Mouse (Mus musculus) stomach, embryonic 15.5 days (tissue): ENCODE data around the gene Kif1b. TPM values are rescaled to one million over a fixed set of nuclear protein-coding genes. Genes with fewer than 3 reads are reported as not detected.

Experiments used
- ATAC-seq: fragments of 200-750 bp; cut with Nextera tagmentation; 2 replicates; pipeline ENCODE4 v1.8.0; 2017; ENCODE audit warnings: low read depth, moderate number of reproducible peaks, moderate TSS enrichment; ENCODE audit not compliant: insufficient read depth, low FRiP score
- H3K27ac ChIP-seq: fragments of 300-500 bp; sonication (generic); 2 replicates; pipeline ENCODE4 v1.5.1; 2015; ENCODE audit warnings: mild to moderate bottlenecking, inconsistent platforms
- H3K27me3 ChIP-seq: fragments of 300-500 bp; sonication (generic); replicated peaks from 2 replicates; pipeline ENCODE4 v1.6.1; 2015; ENCODE audit warnings: inconsistent platforms
- H3K36me3 ChIP-seq: fragments of 300-500 bp; sonication (generic); 2 replicates; pipeline ENCODE4 v1.6.1; 2015; ENCODE audit warnings: inconsistent platforms
- H3K4me1 ChIP-seq: fragments of 300-500 bp; sonication (generic); 2 replicates; pipeline ENCODE4 v1.6.1; 2015; ENCODE audit warnings: inconsistent platforms
- H3K4me2 ChIP-seq: fragments of 300-500 bp; sonication (generic); 2 replicates; pipeline ENCODE4 v1.6.1; 2015; ENCODE audit warnings: mild to moderate bottlenecking, inconsistent platforms
- H3K4me3 ChIP-seq: fragments of 300-500 bp; sonication (generic); replicated peaks from 2 replicates; pipeline ENCODE4 v1.5.1; 2015; ENCODE audit warnings: inconsistent platforms
- H3K9ac ChIP-seq: fragments of 300-500 bp; sonication (generic); 2 replicates; pipeline ENCODE4 v1.6.1; 2015; ENCODE audit warnings: inconsistent platforms
- H3K9me3 ChIP-seq: fragments of 300-500 bp; sonication (generic); 2 replicates; pipeline ENCODE4 v1.6.1; 2016; ENCODE audit warnings: inconsistent platforms
- WGBS: fragments of 180-500 bp; shearing (Covaris S2); methylation state at CpG from one replicate; pipeline ENCODE4 v1.1.7; 2015; 5-methylcytosine and 5-hydroxymethylcytosine counted together
- polyA plus RNA-seq: library from polyadenylated mRNA; unstranded; fragments of >200 nt; fragmentation: Nextera tagmentation; extraction: Ambion mirVana; gene quantifications from 2 replicates; pipeline ENCODE4 v1.2.1, GENCODE M21; 2015

The Kif1b gene
- polyA plus RNA-seq, 1 experiment from 2014 or later = 39.3 TPM

DNA sequence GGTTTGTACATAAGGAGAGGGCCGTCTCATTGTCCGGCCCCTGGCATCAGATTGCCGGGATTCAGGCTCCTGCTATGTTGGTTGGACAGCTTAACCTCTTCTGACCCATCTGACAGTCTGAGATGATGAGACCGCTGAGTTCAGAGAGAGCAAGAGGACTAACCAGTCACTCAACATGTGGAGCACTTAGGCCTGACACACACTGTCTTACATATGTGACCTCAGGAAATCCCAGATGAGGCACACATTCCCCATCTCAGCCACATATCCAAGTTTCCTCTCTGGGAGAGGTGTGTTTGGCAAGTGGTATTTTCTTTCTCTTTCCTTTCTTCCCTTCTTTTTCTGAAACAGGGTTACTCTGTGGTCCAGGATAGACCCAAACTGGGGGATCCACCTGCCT lies 162.3 kb downstream of the Kif1b start:
- peaks cover 10% of the 10 kb centered on the region; the same call in 1 of the 2 replicates for H3K4me1 ChIP-seq
- no peaks in the 10 kb centered on the region for H3K9me3 ChIP-seq
- H3K27ac ChIP-seq = no peak overlapping the region
- H3K4me2 ChIP-seq = no peak overlapping the region
- no peak overlapping the region for H3K4me3 ChIP-seq
- H3K36me3 ChIP-seq = peaks cover 2% of the 10 kb centered on the region; the same call in 1 of the 2 replicates
- ATAC-seq = no peak
- WGBS = 72% methylated on average over 4 of the region's 4 CpGs
- no peaks in the 10 kb centered on the region for H3K27me3 ChIP-seq
- no peak overlapping the region for H3K9ac ChIP-seq

DNA sequence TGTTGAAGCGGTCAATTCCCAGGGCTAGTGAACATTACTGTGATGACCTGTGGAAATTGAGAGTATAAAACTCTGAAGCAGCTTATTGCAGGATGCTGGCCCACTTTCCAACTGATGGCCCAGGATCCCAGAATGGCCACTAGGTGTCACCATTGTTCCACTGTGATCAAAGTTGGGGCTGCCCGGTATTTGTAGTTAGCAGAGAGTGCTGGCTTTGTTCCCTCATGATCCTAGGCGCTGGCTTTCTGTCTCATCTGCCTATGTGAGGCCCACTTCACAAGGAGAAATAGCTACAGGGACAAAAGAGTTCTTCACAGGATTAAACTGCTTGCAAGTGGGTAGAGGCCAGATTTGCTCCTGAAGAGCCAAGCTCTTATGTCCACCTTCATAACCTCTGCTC lies 163.0 kb downstream of the Kif1b start:
- no peak overlapping the region for H3K4me2 ChIP-seq
- H3K9ac ChIP-seq = no peak overlapping the region
- peaks cover 10% of the 10 kb centered on the region; the same call in 1 of the 2 replicates for H3K4me1 ChIP-seq
- H3K27ac ChIP-seq = no peak overlapping the region
- peak; percentile 33; the same call in 1 of the 2 replicates for ATAC-seq
- H3K9me3 ChIP-seq = no peaks in the 10 kb centered on the region
- H3K4me3 ChIP-seq = no peak overlapping the region
- H3K27me3 ChIP-seq = no peaks in the 10 kb centered on the region
- H3K36me3 ChIP-seq = no peaks in the 10 kb centered on the region
- whole genome bisulfite sequencing = 3% methylated on average over 3 of the region's 3 CpGs

DNA sequence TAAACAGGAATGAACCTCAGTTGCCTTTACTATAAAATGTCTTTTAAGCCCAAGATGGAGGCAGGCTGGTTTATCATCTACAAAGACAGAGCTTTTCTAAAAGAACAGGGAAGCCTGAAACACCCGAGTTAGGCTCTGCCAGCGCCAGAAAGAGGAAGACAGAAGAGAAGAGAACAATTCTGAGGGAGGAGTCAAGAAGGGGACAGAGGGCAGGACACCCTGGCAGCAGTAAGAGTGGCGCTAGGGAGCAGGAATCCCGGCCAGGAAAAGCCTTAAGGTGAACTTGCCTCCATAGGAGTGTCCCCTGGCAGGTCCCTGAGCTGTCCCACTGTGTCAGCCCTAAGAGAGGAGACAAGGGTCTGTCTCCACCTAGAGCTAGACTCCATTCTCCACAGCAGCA lies 163.9 kb downstream of the Kif1b start:
- Histone ChIP-seq H3K9me3 (no peaks in the 10 kb centered on the region), H3K4me1 (peaks cover 10% of the 10 kb centered on the region; the same call in 1 of the 2 replicates), H3K27me3 (no peaks in the 10 kb centered on the region), H3K4me3 (no peak overlapping the region), H3K27ac (no peak overlapping the region), H3K9ac (no peak overlapping the region), H3K36me3 (no peaks in the 10 kb centered on the region), H3K4me2 (no peak overlapping the region)
- WGBS = 20% methylated on average over 4 of the region's 4 CpGs
- ATAC-seq = no peak

DNA sequence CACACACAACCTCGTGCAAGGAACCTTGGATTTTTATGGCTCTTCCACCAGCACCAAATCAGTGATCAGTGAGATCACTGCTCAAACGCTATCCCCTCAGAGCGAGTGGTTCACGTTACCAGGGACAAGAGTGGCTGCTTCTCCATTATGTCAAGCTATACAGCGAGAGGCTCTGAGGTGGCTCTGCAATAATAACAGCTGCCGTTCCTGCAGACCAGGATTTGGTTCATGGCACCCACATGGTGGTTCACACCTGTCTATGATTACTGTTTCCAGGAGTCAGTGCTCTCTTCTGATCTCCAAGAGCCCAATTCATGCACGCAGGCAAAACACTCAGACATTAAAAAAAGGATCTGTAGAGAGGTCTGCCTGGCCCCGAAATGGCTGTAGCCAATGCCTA lies 169.0 kb downstream of the Kif1b start:
- no peak overlapping the region for H3K9ac ChIP-seq
- no peak overlapping the region for H3K4me2 ChIP-seq
- H3K4me1 ChIP-seq = peaks cover 6% of the 10 kb centered on the region
- H3K9me3 ChIP-seq = no peaks in the 10 kb centered on the region
- WGBS = 77% methylated on average over 8 of the region's 8 CpGs
- H3K36me3 ChIP-seq = no peaks in the 10 kb centered on the region
- no peak overlapping the region for H3K27ac ChIP-seq
- H3K27me3 ChIP-seq = no peaks in the 10 kb centered on the region
- no peak overlapping the region for H3K4me3 ChIP-seq
- no peak for ATAC-seq

DNA sequence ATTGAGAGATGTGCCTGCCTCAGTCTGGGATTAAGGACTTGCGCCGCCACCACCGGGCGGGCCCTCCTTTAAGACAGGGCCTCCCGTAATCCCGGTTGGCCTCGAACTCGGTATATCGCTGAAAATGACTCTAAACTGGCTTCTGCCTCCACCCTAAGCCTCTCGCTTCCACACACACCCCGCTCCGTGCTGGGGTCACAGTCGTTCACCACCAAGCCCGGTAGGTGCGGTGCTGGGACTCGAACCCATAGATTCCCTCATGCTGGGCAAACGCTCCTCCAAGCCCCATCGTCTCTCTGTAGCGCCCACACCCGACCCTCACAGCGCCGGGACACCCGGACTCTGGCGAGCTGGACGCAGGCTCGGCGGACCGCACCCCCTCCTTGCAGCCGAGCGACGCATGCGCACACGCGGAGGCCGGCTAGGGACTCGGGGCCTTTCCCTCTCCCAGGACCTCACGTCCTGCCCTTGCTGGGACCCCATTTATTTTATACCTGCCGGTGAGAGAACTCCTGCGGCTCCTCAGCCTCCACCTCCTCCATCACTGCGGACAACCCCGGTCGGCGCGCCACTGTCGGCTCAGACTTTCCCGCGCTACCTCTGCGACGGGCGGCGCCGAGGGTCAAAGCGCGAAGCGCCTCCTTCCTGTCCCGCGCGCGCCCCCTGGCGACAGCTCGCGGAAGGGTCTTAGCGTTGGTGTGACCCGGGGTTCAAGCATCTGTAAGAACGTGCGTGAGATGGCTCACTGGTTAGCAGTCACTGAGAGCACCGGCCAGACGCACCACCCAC lies 170.3 kb downstream of the Kif1b start, which contains the start of gene Cenps:
Cenps (minus strand) TSS at position 648 of the 789 bp plus-strand sequence.
- no peaks in the 10 kb centered on the region for H3K9me3 ChIP-seq
- H3K9ac ChIP-seq = peak within 1 kb of the TSS; percentile 59; the same call in 1 of the 2 replicates
- H3K36me3 ChIP-seq = no peaks in the 10 kb centered on the region
- H3K27me3 ChIP-seq = no peaks in the 10 kb centered on the region
- peaks cover 8% of the 10 kb centered on the region for H3K4me1 ChIP-seq
- H3K27ac ChIP-seq = peak within 1 kb of the TSS; percentile 93
- WGBS = under 1% methylated on average over 68 of the region's 68 CpGs
- ATAC-seq = peak; percentile 92
- H3K4me3 ChIP-seq = peak within 1 kb of the TSS; percentile 61
- peak within 1 kb of the TSS; percentile 57 for H3K4me2 ChIP-seq

DNA sequence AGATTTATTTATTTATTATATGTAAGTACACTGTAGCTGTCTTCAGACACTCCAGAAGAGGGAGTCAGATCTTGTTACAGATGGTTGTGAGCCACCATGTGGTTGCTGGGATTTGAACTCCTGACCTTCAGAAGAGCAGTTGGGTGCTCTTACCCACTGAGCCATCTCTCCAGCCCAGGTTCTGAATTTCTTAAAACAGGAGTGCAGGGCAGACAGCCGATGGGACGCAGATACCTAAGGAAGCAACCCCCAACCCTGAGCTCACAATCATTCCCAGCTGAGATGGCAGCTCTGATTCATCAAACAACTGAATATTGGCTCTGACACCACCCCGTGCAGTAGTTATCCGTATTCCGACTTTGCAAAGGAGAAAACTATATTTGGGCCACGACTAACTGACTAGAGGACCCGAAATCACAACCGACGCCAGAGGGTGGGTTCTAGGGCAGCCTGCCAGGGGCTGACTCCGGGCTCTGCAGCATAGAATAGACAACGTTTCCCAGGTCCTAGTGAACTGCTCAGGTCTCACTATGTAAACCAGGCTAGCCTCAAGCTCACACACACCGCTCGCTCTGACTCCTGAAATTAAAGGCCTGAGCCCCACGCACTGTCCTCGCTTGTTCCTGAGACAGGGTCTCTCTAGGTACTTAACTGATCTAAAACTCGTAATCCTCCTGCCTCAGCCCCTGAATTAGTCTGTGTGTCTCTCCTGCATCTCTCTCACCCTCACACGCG lies 171.2 kb downstream of the Kif1b start:
- Histone ChIP-seq H3K4me3 (peak overlapping the region; percentile 61), H3K9ac (peak overlapping the region; percentile 59; the same call in 1 of the 2 replicates), H3K4me1 (peaks cover 8% of the 10 kb centered on the region), H3K9me3 (no peaks in the 10 kb centered on the region), H3K27ac (no peak overlapping the region; the same call in 1 of the 2 replicates), H3K36me3 (no peaks in the 10 kb centered on the region), H3K4me2 (peak overlapping the region; percentile 57), H3K27me3 (no peaks in the 10 kb centered on the region)
- no peak for ATAC-seq
- WGBS = 58% methylated on average over 18 of the region's 18 CpGs

DNA sequence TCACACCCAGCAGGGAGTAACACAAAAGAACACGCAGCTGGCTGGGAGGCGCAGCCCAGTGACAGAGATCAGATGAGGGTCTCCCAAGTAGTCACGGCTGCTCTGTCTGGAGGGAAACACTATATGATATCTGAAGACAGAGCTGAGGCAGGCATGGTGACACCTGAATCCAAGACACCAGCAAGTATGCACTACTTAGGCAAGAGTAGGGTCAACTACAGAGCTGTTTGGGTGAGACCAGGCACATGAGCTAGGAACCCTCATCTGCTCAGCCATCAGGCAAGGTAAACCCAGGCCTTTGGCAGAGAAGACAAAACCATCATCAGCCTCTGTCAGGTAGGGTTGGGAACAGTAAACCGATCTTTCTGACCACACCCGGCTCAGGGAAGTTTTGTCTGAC lies 174.1 kb downstream of the Kif1b start:
- Histone ChIP-seq H3K9ac (no peak overlapping the region), H3K4me3 (no peak overlapping the region), H3K36me3 (no peaks in the 10 kb centered on the region), H3K27me3 (no peaks in the 10 kb centered on the region), H3K9me3 (no peaks in the 10 kb centered on the region), H3K27ac (no peak overlapping the region), H3K4me1 (peaks cover 8% of the 10 kb centered on the region), H3K4me2 (no peak overlapping the region)
- ATAC-seq = no peak
- 79% methylated on average over 5 of the region's 5 CpGs for WGBS

DNA sequence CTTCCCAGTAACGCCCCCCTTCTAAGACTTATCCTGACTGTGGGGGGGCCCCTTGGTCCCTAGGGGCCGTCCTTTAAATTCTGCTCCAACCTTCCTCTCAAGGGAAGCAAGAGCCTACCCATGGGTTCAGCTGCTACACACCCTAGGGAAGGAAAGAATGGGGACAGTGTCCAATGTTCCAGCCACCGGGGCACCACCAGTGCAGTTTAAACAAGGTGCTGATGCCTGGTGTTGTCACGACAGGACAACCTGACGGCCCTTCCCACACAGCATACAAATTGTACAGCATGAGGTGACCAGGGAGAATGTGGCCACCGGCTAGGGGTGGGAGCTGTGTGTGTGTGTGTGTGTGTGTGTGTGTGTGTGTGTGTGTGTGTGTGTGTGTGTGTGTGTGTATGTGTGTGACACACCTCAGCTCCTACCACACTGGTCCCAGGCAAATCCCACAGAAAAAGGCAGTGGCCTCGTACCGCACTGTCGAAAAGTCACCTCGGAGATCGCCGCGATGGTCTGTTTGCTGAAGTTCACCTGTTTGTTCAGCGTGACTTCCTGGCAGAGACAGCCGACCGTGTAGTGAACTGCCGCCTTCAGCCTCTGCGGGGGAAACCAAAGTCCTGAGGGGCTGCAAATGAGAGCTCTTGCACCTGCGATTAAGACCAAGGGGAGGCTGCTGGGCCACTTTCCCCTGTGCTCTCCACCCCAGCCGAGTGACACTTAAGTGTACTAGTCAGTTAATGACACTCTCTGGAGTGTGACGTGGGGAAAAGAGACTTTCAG lies 175.5 kb downstream of the Kif1b start:
- Histone ChIP-seq H3K27me3 (no peaks in the 10 kb centered on the region), H3K36me3 (no peaks in the 10 kb centered on the region), H3K4me2 (no peak overlapping the region; the same call in 1 of the 2 replicates), H3K4me3 (no peak overlapping the region), H3K27ac (no peak overlapping the region), H3K4me1 (peaks cover 8% of the 10 kb centered on the region), H3K9ac (no peak overlapping the region), H3K9me3 (no peaks in the 10 kb centered on the region)
- no peak for ATAC-seq
- 66% methylated on average over 21 of the region's 21 CpGs for WGBS

DNA sequence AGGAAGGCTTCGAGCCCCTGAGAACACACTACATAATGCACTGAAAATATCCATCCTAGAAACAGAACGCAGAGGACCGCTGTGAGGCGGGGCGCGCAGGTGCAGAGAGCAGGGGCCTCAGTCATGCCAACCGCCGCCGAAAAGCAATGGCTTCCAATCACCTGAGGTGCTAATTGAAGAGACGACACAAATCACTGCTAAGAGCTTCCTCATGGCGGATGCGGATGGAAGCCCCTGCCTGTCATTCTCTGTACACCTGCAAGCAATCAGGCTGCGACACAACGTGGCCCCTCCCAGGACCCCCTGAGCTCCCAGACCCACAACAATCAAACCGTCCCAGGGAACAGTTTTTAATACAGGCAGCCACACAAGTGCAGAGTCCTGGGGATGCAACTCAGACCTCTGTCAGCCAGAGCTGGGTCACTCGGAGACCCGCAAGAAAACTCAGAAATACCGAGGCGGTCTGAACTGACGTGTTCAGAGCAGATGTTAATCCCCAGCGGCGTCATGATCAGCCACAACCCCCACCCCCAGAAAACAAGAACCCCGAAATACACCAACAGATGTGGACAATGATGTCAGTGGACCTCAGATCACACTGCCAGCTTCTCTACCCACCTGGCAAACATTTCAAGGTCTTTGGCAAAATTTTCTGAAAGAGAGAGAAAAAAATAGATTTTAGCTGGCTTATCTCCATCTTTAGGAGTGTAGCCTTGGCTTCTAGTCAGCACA lies 176.3 kb downstream of the Kif1b start:
- Histone ChIP-seq H3K27me3 (no peaks in the 10 kb centered on the region), H3K4me2 (no peak overlapping the region), H3K9me3 (no peaks in the 10 kb centered on the region), H3K36me3 (no peaks in the 10 kb centered on the region), H3K4me1 (peaks cover 6% of the 10 kb centered on the region), H3K9ac (no peak overlapping the region), H3K4me3 (no peak overlapping the region), H3K27ac (no peak overlapping the region)
- WGBS = 87% methylated on average over 23 of the region's 23 CpGs
- ATAC-seq = no peak

DNA sequence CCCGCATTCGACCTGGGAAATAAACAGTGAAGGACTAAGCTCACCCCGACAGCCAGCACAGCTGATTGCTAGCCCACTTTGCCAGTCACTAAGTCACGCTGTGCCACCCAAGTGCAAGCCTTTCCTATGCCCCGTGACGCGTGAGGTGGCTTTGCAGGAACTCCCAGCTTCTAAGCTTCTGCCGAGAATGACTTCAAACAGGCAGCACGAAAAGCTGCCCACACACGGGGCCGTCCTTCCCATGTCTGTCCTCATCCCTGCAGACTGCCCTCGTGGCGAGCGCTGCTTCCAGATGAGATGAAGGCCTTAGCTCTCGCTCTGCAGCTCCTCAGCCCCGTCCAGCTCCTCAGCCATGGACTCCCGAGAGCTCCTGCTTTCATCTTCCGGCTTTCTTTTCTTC lies 179.0 kb downstream of the Kif1b start:
- no peak overlapping the region for H3K4me3 ChIP-seq
- no peaks in the 10 kb centered on the region for H3K36me3 ChIP-seq
- H3K9me3 ChIP-seq = no peaks in the 10 kb centered on the region
- no peak overlapping the region for H3K4me2 ChIP-seq
- H3K9ac ChIP-seq = no peak overlapping the region
- no peaks in the 10 kb centered on the region for H3K27me3 ChIP-seq
- no peak for ATAC-seq
- peaks cover 7% of the 10 kb centered on the region for H3K4me1 ChIP-seq
- WGBS = 70% methylated on average over 18 of the region's 18 CpGs
- H3K27ac ChIP-seq = no peak overlapping the region

DNA sequence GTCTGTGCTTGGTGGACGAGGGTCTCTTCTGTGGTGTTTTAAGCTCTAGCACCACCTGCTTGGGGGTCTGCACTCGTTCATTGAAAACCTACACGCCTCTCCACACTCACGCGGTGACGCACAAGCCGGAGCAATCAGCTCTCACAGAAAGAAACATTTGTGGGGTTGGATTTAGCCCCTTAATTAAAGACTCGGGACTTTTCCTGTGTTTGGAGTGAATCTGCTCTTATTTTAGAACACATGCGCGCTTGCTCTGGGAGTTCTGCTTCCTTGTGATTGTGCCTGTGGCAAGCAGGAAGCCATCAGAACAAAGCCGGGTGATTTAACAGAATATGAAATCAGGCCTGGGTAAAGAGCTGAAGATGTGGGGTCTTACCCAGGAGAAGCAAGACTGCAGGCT lies 180.8 kb downstream of the Kif1b start, which contains the start of gene Cort:
Cort (minus strand) TSS at position 101 of the 400 bp plus-strand sequence.
- Histone ChIP-seq H3K4me2 (no peak within 1 kb of the TSS), H3K4me1 (peaks cover 4% of the 10 kb centered on the region; the same call in 1 of the 2 replicates), H3K4me3 (no peak within 1 kb of the TSS), H3K36me3 (no peaks in the 10 kb centered on the region), H3K9me3 (no peaks in the 10 kb centered on the region), H3K27me3 (no peaks in the 10 kb centered on the region), H3K9ac (no peak within 1 kb of the TSS), H3K27ac (no peak within 1 kb of the TSS)
- no peak for ATAC-seq
- WGBS = 79% methylated on average over 11 of the region's 11 CpGs
